Mouse (Mus musculus) left cerebral cortex, postnatal 36 days (tissue): ENCODE results near the gene Ppp1r10. TPM values are rescaled to one million over a fixed set of nuclear protein-coding genes. Genes with fewer than 3 reads are reported as not detected.
A peak's percentile ranks its signal among the peaks of the same experiment; 100 is the strongest.

Source experiments
- DNase-seq, 2 experiments: peaks; one replicate each; pipeline ENCODE4 v3.0.0; 2021 to 2022; ENCODE audit warnings: low spot score in 2 of 2, mixed read lengths in 1 of 2
- intact Hi-C: fragments of 180-260 bp; cut with DNase I; formaldehyde crosslinking; loops from one replicate; pipeline ENCODE4 v1.15.1; 2025
- microRNA-seq: library from miRNA; unstranded; fragments of <30 nt; microRNA quantifications from one replicate; pipeline ENCODE4 v1.2.0, GENCODE M21; 2022
- total RNA-seq, 2 experiments: library from RNA; stranded (reverse); gene quantifications; 2 replicates each; pipeline ENCODE4 v1.2.3; 2021

The Ppp1r10 gene
- total RNA-seq, 2 experiments from 2014 or later: 62.5 to 84.5 TPM

GRCm38 (mm10) chr17:35972131-35972530 is 55.9 kb downstream of the Ppp1r10 start:
- intact Hi-C loops: no loop called here
- DNase-seq: no peak

DNA sequence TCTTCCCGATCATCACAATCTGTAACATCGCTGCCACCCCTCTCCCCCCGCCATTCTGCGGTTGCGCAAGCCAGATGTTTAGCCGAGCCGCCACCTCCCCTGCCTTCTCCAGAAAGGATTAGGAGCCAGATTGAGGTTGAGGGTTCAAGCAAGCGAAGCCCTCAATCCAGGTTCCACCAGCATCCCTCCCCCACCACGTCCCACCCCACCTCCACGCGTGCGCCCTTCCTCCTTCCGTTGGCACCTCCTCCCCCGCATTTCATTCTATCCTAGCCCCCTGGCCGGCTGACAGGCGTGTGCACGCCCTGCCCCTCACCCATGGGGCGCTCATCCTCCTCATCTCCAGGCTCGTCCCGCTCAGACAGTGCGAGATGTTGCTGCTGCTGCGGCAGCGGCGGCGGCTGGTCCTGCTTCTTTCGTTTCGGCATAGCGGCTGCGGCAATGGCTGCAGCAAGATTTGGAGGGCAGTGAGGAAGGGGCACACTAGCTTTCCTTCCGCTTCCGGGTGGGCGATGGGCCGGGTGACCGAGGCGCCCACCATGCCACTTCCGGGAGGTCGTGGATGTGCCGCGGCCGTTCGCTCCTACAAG is 62.7 kb downstream of the Ppp1r10 start:
- intact Hi-C loops: no loop called here
- DNase-seq: peak; percentile 93 to 96

DNA sequence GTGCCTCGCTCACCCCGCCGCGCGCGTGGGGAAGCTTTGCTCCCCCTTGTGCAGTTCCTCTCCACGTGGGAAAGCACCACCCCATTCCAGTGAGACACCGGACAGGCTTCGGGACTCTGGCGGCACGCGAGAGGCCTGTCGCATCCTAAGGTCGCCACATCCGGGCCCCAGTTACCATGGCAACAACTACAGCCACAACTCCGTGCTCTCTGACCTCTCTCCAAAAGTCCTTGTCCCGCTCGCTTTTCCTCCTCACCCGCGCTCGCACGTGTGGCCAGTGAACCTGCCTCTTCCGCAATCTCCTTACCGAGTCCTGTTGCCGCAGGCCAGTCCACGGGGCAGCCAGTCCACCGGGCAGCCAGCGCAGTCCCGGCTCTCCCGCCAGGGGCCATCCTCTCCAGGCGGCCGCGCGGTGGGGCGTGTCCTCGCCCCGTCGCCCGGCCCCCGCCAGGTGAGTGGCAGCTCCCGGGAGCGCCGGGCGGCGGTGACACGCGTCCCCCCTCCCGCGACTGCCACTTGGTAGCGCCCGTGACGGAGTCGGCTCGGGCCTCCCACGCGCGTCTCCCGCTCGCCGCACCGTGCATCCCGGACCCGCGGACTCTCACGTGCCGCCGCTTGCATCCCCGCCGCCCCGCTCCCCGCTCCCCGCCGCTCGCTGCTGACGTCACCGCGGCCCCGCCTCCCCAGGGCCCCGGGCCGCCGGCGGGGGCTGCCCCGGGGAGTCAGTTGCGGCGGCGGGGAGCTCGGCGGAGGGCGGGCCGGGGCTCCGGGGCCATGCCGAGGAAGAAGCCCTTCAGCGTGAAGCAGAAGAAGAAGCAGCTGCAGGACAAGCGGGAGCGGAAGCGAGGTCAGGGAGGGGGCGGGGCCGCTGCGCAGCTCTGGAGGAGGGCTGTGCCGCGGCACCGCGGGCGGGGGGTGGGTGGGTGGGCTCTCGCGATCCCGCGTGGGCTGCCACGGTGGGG is 63.4 kb downstream of the Ppp1r10 start, which contains the start of the genes Gnl1 and Prr3:
Gene Gnl1 (plus strand): TSS at position 451 of the 962 bp plus-strand sequence.
Gene Prr3 (minus strand): TSS at position 836 of the 962 bp plus-strand sequence.
- intact Hi-C loops: loop anchor here (5.0 kb wide), 1 partner anchor 57 kb away; no protein-coding TSS in a partner anchor
- peak; percentile 97 for DNase-seq

GRCm38 (mm10) chr17:35980363-35980754 is 64.1 kb downstream of the Ppp1r10 start:
- DNase-seq: peak; percentile 51 to 59
- intact Hi-C loops: loop anchor here (5.0 kb wide), 1 partner anchor 58 kb away; no protein-coding TSS in a partner anchor

DNA sequence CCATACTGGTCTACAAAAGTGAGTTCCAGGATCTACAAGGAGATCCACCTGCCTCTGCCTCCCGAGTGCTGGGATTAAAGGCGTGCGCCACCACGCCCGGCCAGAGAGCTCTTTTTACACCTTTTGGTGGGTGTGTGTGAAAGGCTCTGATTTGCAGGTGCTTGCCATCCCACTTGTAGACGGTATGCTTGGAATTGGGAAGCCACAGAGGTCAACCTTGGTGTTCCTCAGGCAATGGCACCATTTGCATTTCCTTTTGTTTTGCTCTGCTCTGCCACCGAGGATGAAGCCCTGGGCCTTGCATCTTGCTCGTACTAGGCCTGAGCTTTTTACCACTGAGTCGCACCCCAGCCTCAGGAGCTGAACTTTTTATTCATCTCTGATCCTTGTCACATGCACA is 65.5 kb downstream of the Ppp1r10 start:
- DNase-seq: no peak
- intact Hi-C loops: loop anchor here (5.0 kb wide), 1 partner anchor 59 kb away; no protein-coding TSS in a partner anchor

Small RNA genes lying within 50 kb of the gene (microRNA-seq; reads per million reads assigned to microRNA genes)
- gene Gm28033: not detected
- gene Mir1894: 0.76 reads per million
- 399 reads per million, percentile 68 among the genes with 10 or more reads in this experiment for gene Mir877

Other genes starting within 250 kb of the Ppp1r10 start
- 10 to 100 TPM; 30.1 to 40.0 TPM for gene Vars2, start 248.8 kb upstream of the Ppp1r10 start, total RNA-seq
- 10 to 100 TPM; 26.8 to 29.9 TPM for gene Gtf2h4, start 242.7 kb upstream of the Ppp1r10 start, total RNA-seq
- 10 to 100 TPM; 52.5 to 69.9 TPM for gene Ddr1, start 211.8 kb upstream of the Ppp1r10 start, total RNA-seq
- 10 to 100 TPM; 10.6 to 13.6 TPM for gene Ier3, start 94.8 kb upstream of the Ppp1r10 start, total RNA-seq
- gene Flot1, start 93.2 kb upstream of the Ppp1r10 start, total RNA-seq: 100 to 1,000 TPM; 146 to 149 TPM
- gene Tubb5, start 78.1 kb upstream of the Ppp1r10 start, total RNA-seq: 100 to 1,000 TPM; 441 to 478 TPM
- gene Mdc1, start 74.9 kb upstream of the Ppp1r10 start, total RNA-seq: 10 to 100 TPM; 16.5 to 16.9 TPM
- gene Nrm, start 55.1 kb upstream of the Ppp1r10 start, total RNA-seq: 1 to 10 TPM; 2.3 to 3.1 TPM
- gene Ppp1r18, start 50.8 kb upstream of the Ppp1r10 start, total RNA-seq: 1 to 10 TPM; 9.2 to 9.3 TPM
- gene Dhx16, start 36.6 kb upstream of the Ppp1r10 start, total RNA-seq: 10 to 100 TPM; 26.0 to 32.0 TPM
- gene 2310061I04Rik, start 19.0 kb upstream of the Ppp1r10 start, total RNA-seq: 10 to 100 TPM; 58.4 to 62.0 TPM
- gene Atat1, start 6.4 kb upstream of the Ppp1r10 start, total RNA-seq: 10 to 100 TPM; 51.1 to 63.9 TPM
- gene Mrps18b, start within 50 bp of the Ppp1r10 start, total RNA-seq: 10 to 100 TPM; 38.0 to 46.2 TPM
- gene Abcf1, start 53.3 kb downstream of the Ppp1r10 start, total RNA-seq: 10 to 100 TPM; 71.0 to 77.8 TPM
- 100 to 1,000 TPM; 173 to 198 TPM for gene Gnl1, start 63.4 kb downstream of the Ppp1r10 start, total RNA-seq
- 10 to 100 TPM; 36.9 to 40.0 TPM for gene Prr3, start 63.8 kb downstream of the Ppp1r10 start, total RNA-seq
- gene H2-T24, start 104.1 kb downstream of the Ppp1r10 start, total RNA-seq: 1 to 10 TPM; 1.1 to 2.2 TPM
- 10 to 100 TPM; 12.6 to 15.1 TPM for gene H2-T23, start 116.4 kb downstream of the Ppp1r10 start, total RNA-seq
- gene H2-T22, start 126.3 kb downstream of the Ppp1r10 start, total RNA-seq: 10 to 100 TPM; 11.0 to 12.2 TPM
- under 1 TPM in 1 of 2 experiments, not detected in 1; 0.27 TPM for gene Gm6034, start 126.5 kb downstream of the Ppp1r10 start, total RNA-seq
- 1 to 10 TPM in 1 of 2 experiments, under 1 TPM in 1; 0.59 to 1.9 TPM for gene Gm11127, start 141.9 kb downstream of the Ppp1r10 start, total RNA-seq
- not detected for gene Gm19684, start 205.2 kb downstream of the Ppp1r10 start, total RNA-seq
- gene Gm7030, start 213.0 kb downstream of the Ppp1r10 start, total RNA-seq: not detected